Mouse (Mus musculus) CD4-positive, CD25-positive, alpha-beta regulatory T cell, adult 2 months (primary cell): ENCODE results near the gene Eefsec.

ENCODE experiments used
- DNase-seq: peaks from one replicate; pipeline ENCODE4 v3.0.0-alpha.2; 2012; ENCODE audit warnings: low read depth, low spot score

Gene Eefsec

GRCm38 (mm10) chr6:88446063-88447002 lies at the start of gene Eefsec:
TSS of gene Eefsec (minus strand) at chr6:88446539.
- peak; percentile 90 for DNase-seq

- no peak for DNase-seq
Measured at GRCm38 (mm10) chr6:88493712-88494111, 47.4 kb upstream of the Eefsec start.

- no peak for DNase-seq
Measured at GRCm38 (mm10) chr6:88490629-88491354, 44.5 kb upstream of the Eefsec start.

- no peak for DNase-seq
Measured at GRCm38 (mm10) chr6:88489834-88490233, 43.5 kb upstream of the Eefsec start.

- DNase-seq = no peak
Measured at GRCm38 (mm10) chr6:88489026-88489425, 42.7 kb upstream of the Eefsec start.

- DNase-seq = peak; percentile 57
Measured at GRCm38 (mm10) chr6:88486893-88487292, 40.6 kb upstream of the Eefsec start.

GRCm38 (mm10) chr6:88485378-88485777 lies 39.0 kb upstream of the Eefsec start:
- no peak for DNase-seq

- DNase-seq = no peak
Measured at GRCm38 (mm10) chr6:88483913-88484312, 37.6 kb upstream of the Eefsec start.

- DNase-seq = no peak
Measured at GRCm38 (mm10) chr6:88483111-88483510, 36.8 kb upstream of the Eefsec start.

- no peak for DNase-seq
Measured at GRCm38 (mm10) chr6:88480421-88480820, 34.1 kb upstream of the Eefsec start.

GRCm38 (mm10) chr6:88469878-88470277 lies 23.5 kb upstream of the Eefsec start:
- DNase-seq = no peak

- peak; percentile 95 for DNase-seq
Measured at GRCm38 (mm10) chr6:88465181-88465920, 19.0 kb upstream of the Eefsec start, which contains the start of gene Ruvbl1. TSS of gene Ruvbl1 (plus strand) at chr6:88465409.

GRCm38 (mm10) chr6:88454545-88454944 lies 8.2 kb upstream of the Eefsec start:
- no peak for DNase-seq

GRCm38 (mm10) chr6:88447454-88447853 lies 1.1 kb upstream of the Eefsec start:
- DNase-seq = no peak

- DNase-seq = peak; percentile 22
Measured at GRCm38 (mm10) chr6:88445661-88446060, 678 bp downstream of the Eefsec start.

GRCm38 (mm10) chr6:88444076-88444750 lies 2.1 kb downstream of the Eefsec start:
- DNase-seq = no peak

- DNase-seq = no peak
Measured at GRCm38 (mm10) chr6:88443446-88443845, 2.9 kb downstream of the Eefsec start.

GRCm38 (mm10) chr6:88442551-88442950 lies 3.8 kb downstream of the Eefsec start:
- DNase-seq = peak; percentile 45

GRCm38 (mm10) chr6:88439056-88439455 lies 7.3 kb downstream of the Eefsec start:
- DNase-seq = no peak

GRCm38 (mm10) chr6:88435609-88436008 lies 10.7 kb downstream of the Eefsec start:
- DNase-seq = no peak

GRCm38 (mm10) chr6:88431202-88431601 lies 15.1 kb downstream of the Eefsec start:
- DNase-seq = no peak
